Mouse (Mus musculus): ENCODE results near the gene Specc1l. TPM values are rescaled to one million over a fixed set of nuclear protein-coding genes. Genes with fewer than 3 reads are reported as not detected.
"Not testable (repeated sequence)": the region's sequence is repeated elsewhere in the genome, so short reads cannot be mapped to it uniquely, and the experiment has no call there.

The Specc1l gene
- total and polyA plus RNA-seq, 3 experiments: 17.9 to 39.6 (median 37.9) TPM

GRCm38 (mm10) chr10:75352541-75352940 lies 140.7 kb downstream of the Specc1l start:
- no peak for TF ChIP-seq EP300 (IDR thresholded peaks at IDR 0.05; ENCODE audit: insufficient read depth, low read depth, low read length)
- no peak for TF ChIP-seq POLR2A (IDR thresholded peaks at IDR 0.05; ENCODE audit: insufficient read depth, low read depth, low read length)
- no peak for TF ChIP-seq CTCF (IDR thresholded peaks at IDR 0.05)
- no peaks in the 10 kb centered on the region for H3K79me2 ChIP-seq (replicated peaks; ENCODE audit: control insufficient read depth, insufficient read depth, low read length)
- H3K36me3 ChIP-seq (ENCODE audit: control insufficient read depth, insufficient read depth, low read length): no peaks in the 10 kb centered on the region
- H3K4me3 ChIP-seq: no peak overlapping the region
- peaks cover 5% of the 10 kb centered on the region for H3K4me1 ChIP-seq (ENCODE audit: control insufficient read depth, insufficient read depth, low read length)
- H3K9ac ChIP-seq (ENCODE audit: low read depth, low read length): no peak overlapping the region
- 97% methylated on average over 12 of the region's 12 CpGs for WGBS
- no peaks in the 10 kb centered on the region for H3K27me3 ChIP-seq (ENCODE audit: control insufficient read depth, insufficient read depth, low read length)
- H3K27ac ChIP-seq: no peak overlapping the region
- intact Hi-C loops (cut with DNase I): no loop called here
- DNase-seq: no peak

- H3K4me1 ChIP-seq (ENCODE audit: control insufficient read depth, insufficient read depth, low read length); H3K9ac ChIP-seq (ENCODE audit: low read depth, low read length); H3K36me3 ChIP-seq (ENCODE audit: control insufficient read depth, insufficient read depth, low read length); H3K27me3 ChIP-seq (ENCODE audit: control insufficient read depth, insufficient read depth, low read length); H3K27ac ChIP-seq; intact Hi-C loops (cut with DNase I); H3K4me3 ChIP-seq; H3K79me2 ChIP-seq (replicated peaks; ENCODE audit: control insufficient read depth, insufficient read depth, low read length): not testable (repeated sequence)
- DNase-seq: peak in 1 of 2 experiments; percentile 28
- 33% methylated on average over 9 of the region's 9 CpGs for WGBS
These were observed 142.0 kb downstream of the Specc1l start for GRCm38 (mm10) chr10:75353838-75354241.

- TF ChIP-seq CTCF (IDR thresholded peaks at IDR 0.05): no peak
- no peak for TF ChIP-seq EP300 (IDR thresholded peaks at IDR 0.05; ENCODE audit: insufficient read depth, low read depth, low read length)
- TF ChIP-seq POLR2A (IDR thresholded peaks at IDR 0.05; ENCODE audit: insufficient read depth, low read depth, low read length): no peak
- Histone ChIP-seq H3K4me1 (ENCODE audit: control insufficient read depth, insufficient read depth, low read length) (peaks cover 4% of the 10 kb centered on the region), H3K4me3 (no peak overlapping the region), H3K27ac (no peak overlapping the region), H3K36me3 (ENCODE audit: control insufficient read depth, insufficient read depth, low read length) (no peaks in the 10 kb centered on the region), H3K27me3 (ENCODE audit: control insufficient read depth, insufficient read depth, low read length) (no peaks in the 10 kb centered on the region), H3K79me2 (replicated peaks; ENCODE audit: control insufficient read depth, insufficient read depth, low read length) (no peaks in the 10 kb centered on the region), H3K9ac (ENCODE audit: low read depth, low read length) (no peak overlapping the region)
- 57% methylated on average over 4 of the region's 4 CpGs for WGBS
- intact Hi-C loops (cut with DNase I): no loop called here
- DNase-seq: no peak
These were observed 143.5 kb downstream of the Specc1l start for GRCm38 (mm10) chr10:75355341-75355740.

Other genes with a start within 250 kb of the Specc1l start
- gene Gnaz, start 244.9 kb upstream of the Specc1l start, total RNA-seq (2021): 1 to 10 TPM; 1.0 to 1.3 TPM
- 0.61 and 0.80 TPM in 2 replicates for gene Gnaz, start 244.9 kb upstream of the Specc1l start, polyA plus RNA-seq (2012; rRNA removed)
- gene Rsph14, start 179.5 kb upstream of the Specc1l start, total RNA-seq (2021): not detected
- gene Rsph14, start 179.5 kb upstream of the Specc1l start, polyA plus RNA-seq (2012; rRNA removed): 0.86 TPM in 1 of 2 replicates, not detected in the other
- gene Rab36, start 175.0 kb upstream of the Specc1l start, total RNA-seq (2021): 1 to 10 TPM in 1 of 2 experiments, under 1 TPM in 1; 0.57 to 1.0 TPM
- gene Rab36, start 175.0 kb upstream of the Specc1l start, polyA plus RNA-seq (2012; rRNA removed): 3.2 and 3.4 TPM in 2 replicates
- 1 to 10 TPM; 9.9 to 10.0 TPM for gene Bcr, start 151.5 kb upstream of the Specc1l start, total RNA-seq (2021)
- gene Bcr, start 151.5 kb upstream of the Specc1l start, polyA plus RNA-seq (2012; rRNA removed): 7.3 and 8.5 TPM in 2 replicates
- 1 to 10 TPM; 7.1 to 7.2 TPM for gene Adora2a, start 104.8 kb downstream of the Specc1l start, total RNA-seq (2021)
- gene Adora2a, start 104.8 kb downstream of the Specc1l start, polyA plus RNA-seq (2012; rRNA removed): 14.3 and 18.1 TPM in 2 replicates
- gene Upb1, start 189.0 kb downstream of the Specc1l start, total RNA-seq (2021): under 1 TPM; 0.70 to 0.89 TPM
- 0.35 and 0.70 TPM in 2 replicates for gene Upb1, start 189.0 kb downstream of the Specc1l start, polyA plus RNA-seq (2012; rRNA removed)

Data from heart, adult 2 months (tissue).